Mouse (Mus musculus) small intestine, adult 2 months (tissue): ENCODE results near the gene Mlxip.

Experiments
- CTCF ChIP-seq: fragments of 200-500 bp; IDR thresholded peaks from 2 replicates; pipeline ENCODE4 v1.5.1; 2012; ENCODE audit warnings: low read depth, mild to moderate bottlenecking, control low read depth, inconsistent platforms, low read length, moderate library complexity, mixed read lengths; ENCODE audit not compliant: insufficient replicate concordance, insufficient read length; ENCODE audit errors: extremely low read depth
- POLR2A ChIP-seq: fragments of 200-500 bp; IDR thresholded peaks from 2 replicates; pipeline ENCODE4 v1.6.1; 2012; ENCODE audit warnings: low read depth, mild to moderate bottlenecking, control low read depth, inconsistent platforms, low read length, moderate library complexity

DNA sequence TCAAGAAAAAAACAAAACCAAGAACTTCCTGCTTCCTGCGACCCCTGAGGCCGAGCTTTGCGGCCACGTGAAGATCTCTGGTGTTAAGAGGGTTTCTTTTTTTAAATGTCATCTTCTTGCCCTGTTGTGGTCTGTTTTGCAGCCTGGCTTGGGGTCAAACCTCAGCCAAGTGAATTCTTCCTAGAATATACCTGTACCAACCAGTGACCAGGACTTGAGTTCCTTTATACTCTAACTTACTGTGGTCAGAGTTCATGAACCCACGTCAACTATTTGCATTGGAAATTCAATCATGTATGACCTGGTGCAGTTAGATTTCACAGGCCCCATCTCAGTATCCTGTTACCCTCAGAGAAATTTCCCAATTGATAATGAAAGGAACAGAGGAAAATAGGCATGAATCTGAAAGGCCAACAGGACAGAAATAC is 15.1 kb upstream of the Mlxip start:
- TF ChIP-seq CTCF (no peak), POLR2A (no peak)
